Comparison of ENCODE assay signal across 10 mouse cellular contexts in genomic region chr11:100402240-100402639, GRCm38 (mm10). TPM values are rescaled to one million over a fixed set of nuclear protein-coding genes. Genes with fewer than 3 reads are reported as not detected.
DNase-seq lines count a peak whose midpoint lies in the region; ATAC-seq and TF ChIP-seq lines count a peak whose summit lies in the region.
"Had no signal": no experiment of that assay in that cellular context is flagged by ENCODE, and none has a peak within 500 bp of the region (broad histone marks: within the 10 kb centered on the region; RNA-seq: fewer than 3 reads in every experiment).

No protein-coding gene starts in this region.

- no peaks in the 10 kb centered on the region for H3K9me3 ChIP-seq in kidney, embryonic 15.5 days (replicated peaks)
- no peaks in the 10 kb centered on the region for H3K9me3 ChIP-seq in kidney, embryonic 14.5 days (ENCODE audit: control insufficient read depth, low read length)
- no peaks in the 10 kb centered on the region for H3K9me3 ChIP-seq in heart, embryonic 15.5 days (replicated peaks)
- no peaks in the 10 kb centered on the region for H3K9me3 ChIP-seq in liver, embryonic 14.5 days (ENCODE audit: control insufficient read depth, low read length)
- H3K9me3 ChIP-seq in hindbrain, embryonic 16.5 days (ENCODE audit: control insufficient read depth, low read length), result no peaks in the 10 kb centered on the region
- H3K9me3 ChIP-seq: liver, embryonic 15.5 days had no signal

- H3K4me3 ChIP-seq in kidney, embryonic 15.5 days (replicated peaks), result no peak overlapping the region
- H3K4me3 ChIP-seq in kidney, embryonic 14.5 days (ENCODE audit: low read length), result no peak overlapping the region
- no peak overlapping the region for H3K4me3 ChIP-seq in heart, embryonic 15.5 days
- no peak overlapping the region for H3K4me3 ChIP-seq in liver, embryonic 14.5 days (ENCODE audit: insufficient read depth in 1 of 2, low read depth in 2 of 2, low read length in 2 of 2)
- H3K4me3 ChIP-seq in hindbrain, embryonic 16.5 days (ENCODE audit: low read length), result no peak overlapping the region
- H3K4me3 ChIP-seq: liver, embryonic 15.5 days had no signal

- ATAC-seq in kidney, embryonic 15.5 days (replicated peaks; ENCODE audit: low FRiP score), result no peak
- no peak for ATAC-seq in kidney, embryonic 14.5 days (ENCODE audit: low FRiP score, low TSS enrichment)
- peak; percentile 51 for ATAC-seq in heart, embryonic 15.5 days (replicated peaks; ENCODE audit: insufficient number of reproducible peaks, insufficient read depth, low FRiP score, low read depth)
- no peak for ATAC-seq in liver, embryonic 14.5 days (ENCODE audit: insufficient read depth)
- no peak for ATAC-seq in hindbrain, embryonic 16.5 days

- H3K4me2 ChIP-seq in kidney, embryonic 15.5 days, result peak overlapping the region; percentile 8; the same call in 1 of the 2 replicates
- no peak overlapping the region for H3K4me2 ChIP-seq in kidney, embryonic 14.5 days (replicated peaks; ENCODE audit: low read depth, low read length)
- H3K4me2 ChIP-seq in heart, embryonic 15.5 days, result peak overlapping the region; percentile 44
- peak overlapping the region; percentile 15 for H3K4me2 ChIP-seq in liver, embryonic 14.5 days (ENCODE audit: low read depth)
- no peak overlapping the region for H3K4me2 ChIP-seq in hindbrain, embryonic 16.5 days (ENCODE audit: low read length)
- H3K4me2 ChIP-seq: liver, embryonic 15.5 days had no signal

- peak; percentile 40 for DNase-seq in c-Kit-positive CD71-positive TER-119-negative erythroid progenitor cells, embryonic 14.5 days (ENCODE audit: low read depth)
- no peak for DNase-seq in liver, embryonic 14.5 days (ENCODE audit: low read depth in 3 of 3, low spot score in 3 of 3)
- no peak for DNase-seq in spleen, postnatal 4 days (ENCODE audit: low spot score in 2 of 2)
- DNase-seq in kidney, adult 9 months, result no peak
- DNase-seq: cerebellum, postnatal 25 days had no signal

- H3K27ac ChIP-seq in kidney, embryonic 15.5 days, result no peak overlapping the region
- H3K27ac ChIP-seq in kidney, embryonic 14.5 days (ENCODE audit: low read depth, low read length), result no peak overlapping the region
- H3K27ac ChIP-seq in heart, embryonic 15.5 days, result peak overlapping the region; percentile 96
- no peak overlapping the region for H3K27ac ChIP-seq in liver, embryonic 14.5 days
- H3K27ac ChIP-seq in hindbrain, embryonic 16.5 days (ENCODE audit: low read depth, low read length), result no peak overlapping the region
- H3K27ac ChIP-seq: liver, embryonic 15.5 days had no signal

- H3K9ac ChIP-seq in kidney, embryonic 15.5 days, result no peak overlapping the region
- H3K9ac ChIP-seq in kidney, embryonic 14.5 days (ENCODE audit: low read depth, low read length), result no peak overlapping the region
- H3K9ac ChIP-seq in heart, embryonic 15.5 days, result peak overlapping the region; percentile 24
- H3K9ac ChIP-seq in liver, embryonic 14.5 days (replicated peaks), result no peak overlapping the region
- H3K9ac ChIP-seq in hindbrain, embryonic 16.5 days (ENCODE audit: low read depth, low read length), result no peak overlapping the region
- H3K9ac ChIP-seq: liver, embryonic 15.5 days had no signal

- 26% methylated on average over 6 of the region's 6 CpGs for WGBS in kidney, embryonic 15.5 days
- 22% methylated on average over 6 of the region's 6 CpGs for WGBS in kidney, embryonic 14.5 days
- 10% methylated on average over 6 of the region's 6 CpGs for WGBS in heart, embryonic 15.5 days
- 16% methylated on average over 6 of the region's 6 CpGs for WGBS in liver, embryonic 14.5 days (ENCODE audit: insufficient replicate concordance)
- 42% methylated on average over 6 of the region's 6 CpGs for WGBS in hindbrain, embryonic 16.5 days

- H3K36me3 ChIP-seq in kidney, embryonic 15.5 days, result no peaks in the 10 kb centered on the region
- peaks cover 3% of the 10 kb centered on the region; the same call in 1 of the 2 replicates for H3K36me3 ChIP-seq in kidney, embryonic 14.5 days (ENCODE audit: control insufficient read depth, insufficient read depth, low read length)
- H3K36me3 ChIP-seq in heart, embryonic 15.5 days, result no peaks in the 10 kb centered on the region
- H3K36me3 ChIP-seq in liver, embryonic 14.5 days (replicated peaks; ENCODE audit: control insufficient read depth, insufficient read depth, low read depth), result no peaks in the 10 kb centered on the region
- H3K36me3 ChIP-seq in hindbrain, embryonic 16.5 days (ENCODE audit: control insufficient read depth, insufficient read depth, low read length), result no peaks in the 10 kb centered on the region
- H3K36me3 ChIP-seq: liver, embryonic 15.5 days had no signal

- no peak for TF ChIP-seq EP300 in liver, embryonic 14.5 days (IDR thresholded peaks at IDR 0.05; ENCODE audit: low read depth)

- no peaks in the 10 kb centered on the region for H3K27me3 ChIP-seq in kidney, embryonic 15.5 days
- H3K27me3 ChIP-seq in kidney, embryonic 14.5 days (ENCODE audit: control insufficient read depth, insufficient read depth, low read length), result no peaks in the 10 kb centered on the region
- no peaks in the 10 kb centered on the region for H3K27me3 ChIP-seq in heart, embryonic 15.5 days
- no peaks in the 10 kb centered on the region for H3K27me3 ChIP-seq in liver, embryonic 14.5 days (ENCODE audit: control insufficient read depth, insufficient read depth, low read length)
- H3K27me3 ChIP-seq in hindbrain, embryonic 16.5 days (replicated peaks; ENCODE audit: control insufficient read depth, insufficient read depth, low read length), result no peaks in the 10 kb centered on the region

- no peak for TF ChIP-seq CTCF in liver, embryonic 14.5 days (IDR thresholded peaks at IDR 0.05; ENCODE audit: low read depth)

- H3K4me1 ChIP-seq in kidney, embryonic 15.5 days, result peaks cover 39% of the 10 kb centered on the region
- peaks cover 17% of the 10 kb centered on the region for H3K4me1 ChIP-seq in kidney, embryonic 14.5 days (ENCODE audit: control insufficient read depth, insufficient read depth, low read length)
- H3K4me1 ChIP-seq in heart, embryonic 15.5 days (replicated peaks), result peaks cover 63% of the 10 kb centered on the region
- H3K4me1 ChIP-seq in liver, embryonic 14.5 days (replicated peaks; ENCODE audit: control insufficient read depth in 2 of 2, insufficient read depth in 2 of 2, low read length in 1 of 2), result peaks cover 7 to 20% of the 10 kb centered on the region in 2 experiments
- H3K4me1 ChIP-seq in hindbrain, embryonic 16.5 days (ENCODE audit: control insufficient read depth, insufficient read depth, low read depth, low read length), result peaks cover 2% of the 10 kb centered on the region; the same call in 1 of the 2 replicates

RNA-seq across cellular contexts. Expression of gene Jup, which starts 4.7 kb away (rescaled TPM):
- polyA plus RNA-seq in kidney, embryonic 15.5 days (2015; fragmentation: Nextera tagmentation; extraction: Ambion mirVana), result 107 and 121 TPM in 2 replicates
- 66.8 and 84.7 TPM in 2 replicates for polyA plus RNA-seq in kidney, embryonic 14.5 days (2014; fragmentation: Nextera tagmentation; extraction: Ambion mirVana)
- 117 and 140 TPM in 2 replicates for polyA plus RNA-seq in heart, embryonic 15.5 days (2015; fragmentation: Nextera tagmentation; extraction: Ambion mirVana)
- polyA plus RNA-seq in liver, embryonic 14.5 days (2012; rRNA removed), result 8.5 and 10.5 TPM in 2 replicates
- polyA plus RNA-seq in liver, embryonic 14.5 days (2014; fragmentation: Nextera tagmentation; extraction: Ambion mirVana), result 8.6 and 9.6 TPM in 2 replicates
- polyA plus RNA-seq in hindbrain, embryonic 16.5 days (2015; fragmentation: Nextera tagmentation; extraction: Ambion mirVana), result 68.8 and 77.7 TPM in 2 replicates

RNA-seq across cellular contexts. Expression of gene P3h4, which starts 12.4 kb away (rescaled TPM):
- polyA plus RNA-seq in kidney, embryonic 15.5 days (2015; fragmentation: Nextera tagmentation; extraction: Ambion mirVana), result 59.0 and 67.2 TPM in 2 replicates
- polyA plus RNA-seq in kidney, embryonic 14.5 days (2014; fragmentation: Nextera tagmentation; extraction: Ambion mirVana), result 59.7 and 63.3 TPM in 2 replicates
- 48.3 and 63.1 TPM in 2 replicates for polyA plus RNA-seq in heart, embryonic 15.5 days (2015; fragmentation: Nextera tagmentation; extraction: Ambion mirVana)
- polyA plus RNA-seq in liver, embryonic 14.5 days (2012; rRNA removed), result 2.5 and 2.8 TPM in 2 replicates
- polyA plus RNA-seq in liver, embryonic 14.5 days (2014; fragmentation: Nextera tagmentation; extraction: Ambion mirVana), result 2.8 and 3.9 TPM in 2 replicates
- polyA plus RNA-seq in hindbrain, embryonic 16.5 days (2015; fragmentation: Nextera tagmentation; extraction: Ambion mirVana), result 21.5 and 25.5 TPM in 2 replicates

RNA-seq across cellular contexts. Expression of gene Fkbp10, which starts 13.3 kb away (rescaled TPM):
- polyA plus RNA-seq in kidney, embryonic 15.5 days (2015; fragmentation: Nextera tagmentation; extraction: Ambion mirVana), result 130 and 139 TPM in 2 replicates
- 75.4 and 113 TPM in 2 replicates for polyA plus RNA-seq in kidney, embryonic 14.5 days (2014; fragmentation: Nextera tagmentation; extraction: Ambion mirVana)
- polyA plus RNA-seq in heart, embryonic 15.5 days (2015; fragmentation: Nextera tagmentation; extraction: Ambion mirVana), result 86.3 and 119 TPM in 2 replicates
- 4.4 and 5.3 TPM in 2 replicates for polyA plus RNA-seq in liver, embryonic 14.5 days (2012; rRNA removed)
- 5.0 and 6.3 TPM in 2 replicates for polyA plus RNA-seq in liver, embryonic 14.5 days (2014; fragmentation: Nextera tagmentation; extraction: Ambion mirVana)
- polyA plus RNA-seq in hindbrain, embryonic 16.5 days (2015; fragmentation: Nextera tagmentation; extraction: Ambion mirVana), result 29.2 and 33.1 TPM in 2 replicates

RNA-seq across cellular contexts. Expression of gene Nt5c3b, which starts 39.4 kb away (rescaled TPM):
- 119 and 121 TPM in 2 replicates for polyA plus RNA-seq in kidney, embryonic 15.5 days (2015; fragmentation: Nextera tagmentation; extraction: Ambion mirVana)
- 100 and 112 TPM in 2 replicates for polyA plus RNA-seq in kidney, embryonic 14.5 days (2014; fragmentation: Nextera tagmentation; extraction: Ambion mirVana)
- 90.2 and 104 TPM in 2 replicates for polyA plus RNA-seq in heart, embryonic 15.5 days (2015; fragmentation: Nextera tagmentation; extraction: Ambion mirVana)
- 10.2 and 13.0 TPM in 2 replicates for polyA plus RNA-seq in liver, embryonic 14.5 days (2012; rRNA removed)
- polyA plus RNA-seq in liver, embryonic 14.5 days (2014; fragmentation: Nextera tagmentation; extraction: Ambion mirVana), result 15.5 and 16.3 TPM in 2 replicates
- 127 TPM in 2 replicates for polyA plus RNA-seq in hindbrain, embryonic 16.5 days (2015; fragmentation: Nextera tagmentation; extraction: Ambion mirVana)

RNA-seq across cellular contexts. Expression of gene Klhl10, which starts 39.5 kb away (rescaled TPM):
- 0.44 and 0.54 TPM in 2 replicates for polyA plus RNA-seq in kidney, embryonic 15.5 days (2015; fragmentation: Nextera tagmentation; extraction: Ambion mirVana)
- polyA plus RNA-seq in kidney, embryonic 14.5 days (2014; fragmentation: Nextera tagmentation; extraction: Ambion mirVana), result 0.61 and 0.68 TPM in 2 replicates
- 0.33 and 0.42 TPM in 2 replicates for polyA plus RNA-seq in heart, embryonic 15.5 days (2015; fragmentation: Nextera tagmentation; extraction: Ambion mirVana)
- polyA plus RNA-seq in liver, embryonic 14.5 days (2012; rRNA removed), result 0.08 and 0.16 TPM in 2 replicates
- polyA plus RNA-seq in liver, embryonic 14.5 days (2014; fragmentation: Nextera tagmentation; extraction: Ambion mirVana), result 0.11 and 0.15 TPM in 2 replicates
- polyA plus RNA-seq in hindbrain, embryonic 16.5 days (2015; fragmentation: Nextera tagmentation; extraction: Ambion mirVana), result 0.75 and 1.2 TPM in 2 replicates

Comparison
In these comparisons a context has a peak if more than half of its experiments do, and no peak if none do; other contexts are left out.
1. H3K4me2 ChIP-seq: peak in kidney, embryonic 15.5 days (single experiment), heart, embryonic 15.5 days (single experiment) and liver, embryonic 14.5 days (single experiment); none in kidney, embryonic 14.5 days (single experiment) and hindbrain, embryonic 16.5 days (single experiment).